Mouse (Mus musculus) adrenal gland (tissue): ENCODE measurements around the gene Zfp281.

Experiments
- intact Hi-C: fragments of 180-260 bp; cut with DNase I; formaldehyde crosslinking; loops from one replicate; pipeline ENCODE4 v1.15.1; 2025

Gene Zfp281

DNA sequence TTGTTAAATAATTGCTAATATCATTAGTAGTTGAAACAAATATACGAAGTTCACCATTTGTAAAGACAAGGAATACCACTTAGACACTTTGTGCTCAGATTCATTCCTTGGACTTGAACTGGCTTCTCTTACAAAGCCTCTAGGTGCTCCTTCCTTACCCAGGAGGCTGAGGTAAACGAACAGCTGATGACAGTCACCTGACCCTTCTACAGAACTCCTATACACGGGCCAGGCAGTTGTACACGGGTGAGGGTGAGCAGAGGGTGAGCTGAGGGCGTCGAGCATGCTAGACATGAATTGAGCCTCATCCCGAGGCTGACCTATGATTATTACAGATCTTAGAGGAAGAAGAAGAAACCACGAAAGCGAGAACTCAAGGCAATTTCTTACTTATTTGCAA lies 12.9 kb upstream of the Zfp281 start:
- intact Hi-C loops, result no loop called here

DNA sequence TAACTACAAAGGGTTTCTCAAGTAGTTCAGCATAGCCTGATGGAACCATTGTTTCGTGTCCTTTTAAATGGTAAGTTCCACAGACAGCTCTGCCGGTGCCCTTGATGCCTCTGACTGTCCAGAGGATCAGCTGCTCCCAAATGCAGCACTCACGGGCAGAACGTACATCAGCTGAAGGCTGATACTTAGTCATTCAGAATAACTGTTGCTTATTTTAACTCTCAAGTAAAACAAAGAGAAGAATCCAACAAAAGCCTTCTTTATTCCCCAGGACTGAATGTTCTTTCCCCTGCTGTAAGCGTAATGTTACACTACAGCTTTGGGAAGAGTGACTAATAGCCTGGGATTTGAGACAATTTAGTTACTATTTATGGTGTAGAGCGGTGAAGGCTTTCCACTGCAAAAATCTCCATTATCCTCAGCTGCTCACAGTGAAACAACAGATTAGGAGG lies 11.4 kb upstream of the Zfp281 start:
- intact Hi-C loops, result no loop called here

GRCm38 (mm10) chr1:136614748-136615440 lies 9.8 kb upstream of the Zfp281 start:
- intact Hi-C loops, result no loop called here

- intact Hi-C loops, result no loop called here
These were observed 7.4 kb upstream of the Zfp281 start for GRCm38 (mm10) chr1:136617163-136617788.

GRCm38 (mm10) chr1:136618570-136618969 lies 6.1 kb upstream of the Zfp281 start:
- intact Hi-C loops, result no loop called here

DNA sequence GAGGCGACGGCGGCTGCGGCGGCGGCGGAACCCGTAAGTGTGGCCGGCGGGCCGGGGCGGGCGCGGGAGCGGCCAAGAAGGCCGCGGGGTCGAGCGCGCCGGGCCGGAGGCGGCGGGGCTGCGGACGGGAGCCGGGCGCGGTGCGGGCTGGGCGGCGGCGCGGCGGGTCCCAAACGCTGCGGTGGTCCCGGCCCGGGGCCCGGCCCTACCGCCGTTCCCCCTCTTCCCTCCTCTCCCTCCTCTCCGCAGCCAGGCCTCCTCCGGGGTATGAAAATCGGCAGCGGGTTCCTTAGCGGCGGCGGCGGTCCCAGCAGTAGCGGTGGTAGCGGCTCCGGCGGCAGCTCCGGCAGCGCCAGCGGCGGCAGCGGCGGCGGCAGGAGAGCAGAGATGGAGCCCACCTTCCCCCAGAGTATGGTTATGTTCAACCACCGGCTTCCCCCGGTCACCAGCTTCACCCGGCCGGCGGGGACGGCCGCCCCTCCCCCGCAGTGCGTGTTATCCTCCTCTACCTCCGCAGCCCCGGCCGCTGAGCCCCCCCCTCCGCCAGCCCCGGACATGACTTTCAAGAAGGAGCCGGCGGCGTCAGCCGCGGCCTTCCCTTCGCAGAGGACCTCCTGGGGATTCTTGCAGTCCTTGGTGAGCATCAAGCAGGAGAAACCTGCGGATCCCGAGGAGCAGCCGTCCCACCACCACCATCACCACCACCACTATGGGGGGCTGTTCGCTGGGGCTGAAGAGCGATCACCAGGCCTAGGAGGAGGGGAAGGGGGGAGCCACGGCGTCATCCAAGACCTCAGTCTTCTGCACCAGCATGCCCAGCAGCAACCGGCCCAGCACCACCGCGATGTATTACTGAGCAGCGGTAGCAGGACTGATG lies 556 bp downstream of the Zfp281 start:
- intact Hi-C loops, result loop anchor here (5.0 kb wide), 1 partner anchor 47 kb away; no protein-coding TSS in a partner anchor

DNA sequence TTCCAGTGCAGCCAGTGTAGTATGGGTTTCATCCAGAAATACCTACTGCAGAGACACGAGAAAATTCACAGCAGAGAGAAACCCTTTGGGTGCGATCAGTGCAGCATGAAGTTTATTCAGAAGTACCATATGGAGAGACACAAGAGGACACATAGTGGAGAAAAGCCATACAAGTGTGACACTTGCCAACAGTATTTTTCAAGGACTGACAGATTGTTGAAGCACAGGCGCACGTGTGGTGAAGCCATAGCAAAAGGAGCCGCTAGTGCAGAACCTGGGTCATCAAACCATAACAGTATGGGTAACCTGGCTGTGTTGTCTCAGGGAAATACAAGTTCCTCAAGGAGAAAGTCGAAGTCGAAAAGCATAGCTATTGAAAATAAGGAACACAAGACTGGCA lies 1.4 kb downstream of the Zfp281 start:
- intact Hi-C loops, result loop anchor here (5.0 kb wide), 1 partner anchor 46 kb away; no protein-coding TSS in a partner anchor

- intact Hi-C loops, result loop anchor here (5.0 kb wide), 1 partner anchor 46 kb away; no protein-coding TSS in a partner anchor
These were observed 2.1 kb downstream of the Zfp281 start for GRCm38 (mm10) chr1:136626756-136627155.

- intact Hi-C loops, result loop anchor here (5.0 kb wide), 1 partner anchor 45 kb away; no protein-coding TSS in a partner anchor
These were observed 2.9 kb downstream of the Zfp281 start for GRCm38 (mm10) chr1:136627591-136627990.

- intact Hi-C loops, result no loop called here
These were observed 8.2 kb downstream of the Zfp281 start for GRCm38 (mm10) chr1:136632891-136633290.

DNA sequence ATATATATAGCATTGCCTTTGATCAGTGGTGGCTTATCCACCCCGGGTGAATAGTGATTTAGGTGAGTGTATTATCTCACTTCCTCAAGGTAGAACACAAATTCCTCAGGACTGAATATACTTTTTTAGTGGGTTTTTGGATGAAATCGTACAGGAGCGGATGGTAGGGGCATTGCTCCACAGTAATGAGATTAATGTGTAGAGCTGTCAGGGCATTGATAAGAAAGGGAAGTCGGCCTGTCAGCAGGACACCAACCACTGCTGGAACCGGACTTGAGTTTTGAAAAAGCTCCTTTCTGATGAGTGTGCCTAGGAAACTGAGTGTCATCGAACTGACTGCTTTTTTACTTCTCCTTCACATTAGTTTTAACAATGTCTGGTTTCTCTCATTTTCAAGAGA lies 10.9 kb downstream of the Zfp281 start:
- intact Hi-C loops, result no loop called here

GRCm38 (mm10) chr1:136636946-136637345 lies 12.2 kb downstream of the Zfp281 start:
- intact Hi-C loops, result no loop called here

GRCm38 (mm10) chr1:136637696-136638095 lies 13.0 kb downstream of the Zfp281 start:
- intact Hi-C loops, result no loop called here

- intact Hi-C loops, result no loop called here
These were observed 13.5 kb downstream of the Zfp281 start for GRCm38 (mm10) chr1:136638211-136638610.

- intact Hi-C loops, result no loop called here
These were observed 14.0 kb downstream of the Zfp281 start for GRCm38 (mm10) chr1:136638699-136639098.

DNA sequence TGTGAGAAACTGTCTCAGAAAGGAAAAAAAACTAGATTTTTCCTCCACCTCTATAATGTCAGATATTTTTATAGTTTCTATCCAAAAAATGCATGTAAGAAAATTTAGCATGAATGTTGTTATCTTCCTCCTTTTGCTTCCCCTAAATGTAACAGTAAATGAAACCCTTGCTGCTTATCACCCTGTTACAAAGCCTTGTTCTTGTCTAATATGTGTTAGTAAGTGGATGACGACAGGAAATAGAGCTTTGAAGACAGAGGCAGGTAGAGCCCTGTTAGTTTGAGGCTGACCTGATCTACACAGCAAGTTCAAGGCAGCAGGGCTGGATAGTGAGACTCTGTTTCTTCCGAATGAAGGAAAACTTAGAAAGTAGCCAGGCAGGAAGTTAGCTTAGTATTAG lies 14.5 kb downstream of the Zfp281 start:
- intact Hi-C loops, result no loop called here

GRCm38 (mm10) chr1:136642701-136643100 lies 18.0 kb downstream of the Zfp281 start:
- intact Hi-C loops, result no loop called here

DNA sequence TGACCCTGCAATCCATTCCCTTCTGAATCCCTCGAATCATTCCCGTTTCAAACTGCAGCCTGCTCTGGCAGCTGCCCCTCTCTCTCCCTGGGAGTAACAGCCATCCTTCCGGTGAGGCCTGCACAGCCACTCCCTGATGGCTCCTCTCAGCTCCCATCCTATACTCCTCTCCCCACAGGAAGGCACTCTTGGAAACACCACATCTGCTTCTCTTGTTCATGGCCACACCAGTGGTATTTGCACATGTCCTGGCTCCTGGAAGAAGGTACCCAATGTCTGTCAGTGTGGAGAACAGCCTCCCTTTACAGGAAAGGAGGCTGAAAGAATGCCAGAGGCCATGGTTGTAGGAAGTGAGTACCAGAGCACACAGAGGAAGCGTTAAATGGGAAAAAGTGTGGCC lies 19.8 kb downstream of the Zfp281 start:
- intact Hi-C loops, result no loop called here

DNA sequence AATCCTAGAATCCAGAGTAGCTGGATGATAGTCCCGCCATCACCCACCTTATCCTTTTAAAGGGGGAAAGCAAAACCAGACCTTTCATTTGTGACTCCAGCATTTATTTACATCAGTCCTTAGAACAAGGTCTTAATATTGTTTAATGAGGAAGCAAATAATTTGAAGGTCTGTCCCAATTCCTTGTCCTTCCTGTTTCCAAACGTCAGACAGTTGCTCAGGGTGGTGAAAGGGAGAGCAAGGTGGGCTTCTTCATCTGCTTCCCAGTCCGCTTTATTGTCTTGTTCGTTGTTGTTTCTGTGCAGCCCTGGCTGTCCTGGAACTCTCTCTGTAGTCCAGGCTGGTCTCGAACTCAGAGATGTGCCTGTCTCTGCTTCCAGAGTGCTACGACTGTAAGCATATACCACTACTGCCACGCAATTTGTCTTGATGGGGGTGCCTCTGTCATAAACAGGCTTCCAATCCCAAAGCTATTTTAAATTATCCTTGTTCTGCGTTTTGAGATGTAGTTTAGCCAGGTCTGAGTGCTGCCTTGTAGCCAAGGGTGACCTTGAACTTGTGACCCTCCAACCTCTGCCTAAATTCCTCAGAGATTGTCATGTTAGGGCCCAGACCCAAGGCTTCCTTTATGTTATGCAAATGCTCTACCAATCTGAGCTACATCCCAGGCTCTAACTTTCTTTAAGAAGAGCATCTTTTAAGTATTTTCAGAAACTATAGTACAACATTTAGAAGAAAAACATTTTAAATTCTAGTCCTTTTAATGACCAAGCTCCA lies 21.3 kb downstream of the Zfp281 start:
- intact Hi-C loops, result no loop called here

- intact Hi-C loops, result no loop called here
These were observed 27.4 kb downstream of the Zfp281 start for GRCm38 (mm10) chr1:136652066-136652465.

GRCm38 (mm10) chr1:136653526-136653925 lies 28.8 kb downstream of the Zfp281 start:
- intact Hi-C loops, result no loop called here
